ENCODE assay signal across 24 mouse cellular contexts in genomic region chr12:79478816-79479215, GRCm38 (mm10).
"Had no signal": no experiment of that assay in that cellular context is flagged by ENCODE, and none has a peak within 500 bp of the region (broad histone marks: within the 10 kb centered on the region; RNA-seq: fewer than 3 reads in every experiment).

No protein-coding gene starts in this region.

- H3K36me3 ChIP-seq: forebrain, embryonic 15.5 days; hindbrain, embryonic 13.5 days; hindbrain, embryonic 15.5 days; kidney, embryonic 15.5 days; limb, embryonic 13.5 days; limb, embryonic 15.5 days; liver, embryonic 12.5 days had no signal

- H3K9ac ChIP-seq: forebrain, embryonic 15.5 days; forebrain, postnatal 0 days; hindbrain, embryonic 13.5 days; hindbrain, embryonic 15.5 days; kidney, embryonic 15.5 days; limb, embryonic 13.5 days; limb, embryonic 15.5 days; liver, embryonic 12.5 days; liver, embryonic 14.5 days had no signal

- DNase-seq: forebrain, postnatal 0 days; gastrocnemius, postnatal 14 days; gastrocnemius, postnatal 36 days; heart, adult 2 months; kidney, adult 11 months; kidney, adult 2 months; kidney, adult 9 months; kidney, postnatal 14 days; kidney, postnatal 36 days; layer of hippocampus, adult 9-11 months; layer of hippocampus, postnatal 36 days; left cerebral cortex, postnatal 4 days; lung, adult 18-20 months had no signal

- H3K4me2 ChIP-seq: forebrain, embryonic 15.5 days; hindbrain, embryonic 13.5 days; hindbrain, embryonic 15.5 days; kidney, embryonic 15.5 days; limb, embryonic 13.5 days; limb, embryonic 15.5 days; liver, embryonic 12.5 days had no signal

- H3K27me3 ChIP-seq: forebrain, embryonic 15.5 days; hindbrain, embryonic 13.5 days; hindbrain, embryonic 15.5 days; kidney, embryonic 15.5 days; limb, embryonic 13.5 days; limb, embryonic 15.5 days; liver, embryonic 12.5 days had no signal

- H3K27ac ChIP-seq: forebrain, embryonic 15.5 days; heart, adult 2 months; hindbrain, embryonic 13.5 days; hindbrain, embryonic 15.5 days; hindbrain, postnatal 0 days; kidney, embryonic 15.5 days; kidney, postnatal 0 days; liver, embryonic 12.5 days; liver, embryonic 14.5 days had no signal

- ATAC-seq: forebrain, embryonic 15.5 days; forebrain, postnatal 0 days; hindbrain, postnatal 0 days; intestine, embryonic 16.5 days; liver, embryonic 12.5 days had no signal

- H3K4me1 ChIP-seq: hindbrain, embryonic 13.5 days; hindbrain, embryonic 15.5 days; liver, embryonic 12.5 days had no signal

- H3K9me3 ChIP-seq: forebrain, embryonic 15.5 days; hindbrain, embryonic 13.5 days; hindbrain, embryonic 15.5 days; kidney, embryonic 15.5 days; limb, embryonic 13.5 days; limb, embryonic 15.5 days; liver, embryonic 12.5 days had no signal

- H3K4me3 ChIP-seq: forebrain, embryonic 15.5 days; heart, adult 2 months; hindbrain, embryonic 13.5 days; hindbrain, embryonic 15.5 days; kidney, embryonic 15.5 days; limb, embryonic 13.5 days; limb, embryonic 15.5 days; liver, embryonic 12.5 days had no signal
